Mouse (Mus musculus): ENCODE data around the gene Ccdc84. TPM values are rescaled to one million over a fixed set of nuclear protein-coding genes. Genes with fewer than 3 reads are reported as not detected.
"Not testable (repeated sequence)": the region's sequence is repeated elsewhere in the genome, so short reads cannot be mapped to it uniquely, and the experiment has no call there.

Ccdc84 gene
- polyA plus RNA-seq, 1 experiment from 2014 or later, result 20.9 TPM

GRCm38 (mm10) chr9:44384596-44384995 lies 33.8 kb downstream of the Ccdc84 start:
- no peaks in the 10 kb centered on the region for H3K27me3 ChIP-seq (ENCODE audit: control insufficient read depth, insufficient read depth, low read length)
- H3K4me1 ChIP-seq (ENCODE audit: control insufficient read depth, insufficient read depth, low read length), result peaks cover 9% of the 10 kb centered on the region
- no peak overlapping the region for H3K9ac ChIP-seq (ENCODE audit: low read length)
- ATAC-seq (ENCODE audit: insufficient read depth, low FRiP score, low TSS enrichment), result no peak
- H3K4me2 ChIP-seq (ENCODE audit: low read depth), result no peak overlapping the region
- no peak for DNase-seq (ENCODE audit: low spot score)
- no peaks in the 10 kb centered on the region for H3K9me3 ChIP-seq (ENCODE audit: control insufficient read depth, low read length)
- WGBS, result 92% methylated on average over 13 of the region's 13 CpGs
- H3K36me3 ChIP-seq (ENCODE audit: control insufficient read depth, insufficient read depth, low read length), result peaks cover 49% of the 10 kb centered on the region
- no peak overlapping the region for H3K4me3 ChIP-seq (ENCODE audit: low read depth, low read length)
- H3K27ac ChIP-seq (ENCODE audit: low read depth, low read length), result no peak overlapping the region

GRCm38 (mm10) chr9:44379862-44380261 lies 38.5 kb downstream of the Ccdc84 start:
- Histone ChIP-seq H3K27me3 (ENCODE audit: control insufficient read depth, insufficient read depth, low read length) (no peaks in the 10 kb centered on the region), H3K9me3 (ENCODE audit: control insufficient read depth, low read length) (no peaks in the 10 kb centered on the region), H3K9ac (ENCODE audit: low read length) (peak overlapping the region; percentile 85), H3K4me2 (ENCODE audit: low read depth) (peak overlapping the region; percentile 89), H3K27ac (ENCODE audit: low read depth, low read length) (peak overlapping the region; percentile 58), H3K4me3 (ENCODE audit: low read depth, low read length) (peak overlapping the region; percentile 69), H3K4me1 (ENCODE audit: control insufficient read depth, insufficient read depth, low read length) (peaks cover 12% of the 10 kb centered on the region), H3K36me3 (ENCODE audit: control insufficient read depth, insufficient read depth, low read length) (peaks cover 28% of the 10 kb centered on the region)
- ATAC-seq (ENCODE audit: insufficient read depth, low FRiP score, low TSS enrichment) (peak; percentile 31), DNase-seq (ENCODE audit: low spot score) (no peak)
- WGBS, result 11% methylated on average over 15 of the region's 15 CpGs

GRCm38 (mm10) chr9:44379054-44379834 lies 39.1 kb downstream of the Ccdc84 start, which contains the start of gene Hyou1:
Gene Hyou1, plus strand, starts transcription at chr9:44379490.
- DNase-seq (ENCODE audit: low spot score), result peak; percentile 100
- Histone ChIP-seq H3K27ac (ENCODE audit: low read depth, low read length) (peak within 1 kb of the TSS; percentile 72), H3K4me3 (ENCODE audit: low read depth, low read length) (peak within 1 kb of the TSS; percentile 69), H3K4me1 (ENCODE audit: control insufficient read depth, insufficient read depth, low read length) (peaks cover 12% of the 10 kb centered on the region), H3K36me3 (ENCODE audit: control insufficient read depth, insufficient read depth, low read length) (peaks cover 23% of the 10 kb centered on the region), H3K4me2 (ENCODE audit: low read depth) (peak within 1 kb of the TSS; percentile 89), H3K27me3 (ENCODE audit: control insufficient read depth, insufficient read depth, low read length) (no peaks in the 10 kb centered on the region), H3K9me3 (ENCODE audit: control insufficient read depth, low read length) (no peaks in the 10 kb centered on the region), H3K9ac (ENCODE audit: low read length) (peak within 1 kb of the TSS; percentile 85)
- ATAC-seq (ENCODE audit: insufficient read depth, low FRiP score, low TSS enrichment), result peak; percentile 97
- WGBS, result under 1% methylated on average over 83 of the region's 83 CpGs

- H3K9ac ChIP-seq (ENCODE audit: low read length), result peak overlapping the region; percentile 68
- ATAC-seq (ENCODE audit: insufficient read depth, low FRiP score, low TSS enrichment), result no peak
Measured at GRCm38 (mm10) chr9:44378153-44378730, 40.1 kb downstream of the Ccdc84 start.

GRCm38 (mm10) chr9:44377335-44377734 lies 41.0 kb downstream of the Ccdc84 start:
- H3K27me3 ChIP-seq (ENCODE audit: control insufficient read depth, insufficient read depth, low read length); H3K4me3 ChIP-seq (ENCODE audit: low read depth, low read length): not testable (repeated sequence)
- WGBS, result 90% methylated on average over 2 of the region's 2 CpGs

More at GRCm38 (mm10) chr9:44378153-44378730, 40.1 kb downstream of the Ccdc84 start:
- WGBS, result 92% methylated on average over 5 of the region's 5 CpGs
- Histone ChIP-seq H3K36me3 (ENCODE audit: control insufficient read depth, insufficient read depth, low read length) (peaks cover 18% of the 10 kb centered on the region), H3K4me1 (ENCODE audit: control insufficient read depth, insufficient read depth, low read length) (peaks cover 12% of the 10 kb centered on the region), H3K27me3 (ENCODE audit: control insufficient read depth, insufficient read depth, low read length) (no peaks in the 10 kb centered on the region), H3K4me2 (ENCODE audit: low read depth) (peak overlapping the region; percentile 47), H3K9me3 (ENCODE audit: control insufficient read depth, low read length) (no peaks in the 10 kb centered on the region), H3K27ac (ENCODE audit: low read depth, low read length) (peak overlapping the region; percentile 72; the same call in 1 of the 2 replicates), H3K4me3 (ENCODE audit: low read depth, low read length) (peak overlapping the region; percentile 69)
- DNase-seq (ENCODE audit: low spot score), result no peak

GRCm38 (mm10) chr9:44376141-44376540 lies 42.2 kb downstream of the Ccdc84 start:
- Histone ChIP-seq H3K27ac (ENCODE audit: low read depth, low read length) (no peak overlapping the region), H3K27me3 (ENCODE audit: control insufficient read depth, insufficient read depth, low read length) (no peaks in the 10 kb centered on the region), H3K4me3 (ENCODE audit: low read depth, low read length) (no peak overlapping the region), H3K9me3 (ENCODE audit: control insufficient read depth, low read length) (no peaks in the 10 kb centered on the region), H3K4me2 (ENCODE audit: low read depth) (no peak overlapping the region), H3K9ac (ENCODE audit: low read length) (no peak overlapping the region), H3K4me1 (ENCODE audit: control insufficient read depth, insufficient read depth, low read length) (peaks cover 12% of the 10 kb centered on the region), H3K36me3 (ENCODE audit: control insufficient read depth, insufficient read depth, low read length) (peaks cover under 1% of the 10 kb centered on the region; the same call in 1 of the 2 replicates)
- 96% methylated on average over 6 of the region's 6 CpGs for WGBS
- no peak for DNase-seq (ENCODE audit: low spot score)
- ATAC-seq (ENCODE audit: insufficient read depth, low FRiP score, low TSS enrichment), result no peak

More at GRCm38 (mm10) chr9:44377335-44377734, 41.0 kb downstream of the Ccdc84 start:
- Histone ChIP-seq H3K36me3 (ENCODE audit: control insufficient read depth, insufficient read depth, low read length) (peaks cover 10% of the 10 kb centered on the region), H3K4me1 (ENCODE audit: control insufficient read depth, insufficient read depth, low read length) (peaks cover 12% of the 10 kb centered on the region)
- not testable (repeated sequence) for H3K9ac ChIP-seq (ENCODE audit: low read length); H3K4me2 ChIP-seq (ENCODE audit: low read depth); H3K27ac ChIP-seq (ENCODE audit: low read depth, low read length); DNase-seq (ENCODE audit: low spot score); H3K9me3 ChIP-seq (ENCODE audit: control insufficient read depth, low read length); ATAC-seq (ENCODE audit: insufficient read depth, low FRiP score, low TSS enrichment)

GRCm38 (mm10) chr9:44373386-44373785 lies 45.0 kb downstream of the Ccdc84 start:
- Histone ChIP-seq H3K27me3 (ENCODE audit: control insufficient read depth, insufficient read depth, low read length) (no peaks in the 10 kb centered on the region), H3K4me3 (ENCODE audit: low read depth, low read length) (no peak overlapping the region), H3K36me3 (ENCODE audit: control insufficient read depth, insufficient read depth, low read length) (no peaks in the 10 kb centered on the region), H3K9ac (ENCODE audit: low read length) (no peak overlapping the region), H3K4me2 (ENCODE audit: low read depth) (no peak overlapping the region), H3K9me3 (ENCODE audit: control insufficient read depth, low read length) (no peaks in the 10 kb centered on the region), H3K27ac (ENCODE audit: low read depth, low read length) (no peak overlapping the region), H3K4me1 (ENCODE audit: control insufficient read depth, insufficient read depth, low read length) (peaks cover 2% of the 10 kb centered on the region; the same call in 1 of the 2 replicates)
- ATAC-seq (ENCODE audit: insufficient read depth, low FRiP score, low TSS enrichment) (no peak), DNase-seq (ENCODE audit: low spot score) (no peak)

GRCm38 (mm10) chr9:44364480-44364879 lies 53.9 kb downstream of the Ccdc84 start:
- no peaks in the 10 kb centered on the region for H3K36me3 ChIP-seq (ENCODE audit: control insufficient read depth, insufficient read depth, low read length)
- ATAC-seq (ENCODE audit: insufficient read depth, low FRiP score, low TSS enrichment) (no peak), DNase-seq (ENCODE audit: low spot score) (no peak)
- H3K4me2 ChIP-seq (ENCODE audit: low read depth), result no peak overlapping the region
- WGBS, result 56% methylated on average over 3 of the region's 3 CpGs
- no peak overlapping the region for H3K4me3 ChIP-seq (ENCODE audit: low read depth, low read length)
- H3K4me1 ChIP-seq (ENCODE audit: control insufficient read depth, insufficient read depth, low read length), result peaks cover 6% of the 10 kb centered on the region; the same call in 1 of the 2 replicates
- no peaks in the 10 kb centered on the region for H3K9me3 ChIP-seq (ENCODE audit: control insufficient read depth, low read length)
- H3K9ac ChIP-seq (ENCODE audit: low read length), result no peak overlapping the region
- no peaks in the 10 kb centered on the region for H3K27me3 ChIP-seq (ENCODE audit: control insufficient read depth, insufficient read depth, low read length)
- H3K27ac ChIP-seq (ENCODE audit: low read depth, low read length), result no peak overlapping the region

All from neural tube, embryonic 11.5 days (tissue).